Mouse (Mus musculus): ENCODE data around the gene Itprid1.
A peak's percentile ranks its signal among the peaks of the same experiment; 100 is the strongest.

The Itprid1 gene

GRCm38 (mm10) chr6:55887598-55887997, 50.9 kb downstream of the Itprid1 start:
- DNase-seq (ENCODE audit: low spot score in 2 of 2), result no peak

DNA sequence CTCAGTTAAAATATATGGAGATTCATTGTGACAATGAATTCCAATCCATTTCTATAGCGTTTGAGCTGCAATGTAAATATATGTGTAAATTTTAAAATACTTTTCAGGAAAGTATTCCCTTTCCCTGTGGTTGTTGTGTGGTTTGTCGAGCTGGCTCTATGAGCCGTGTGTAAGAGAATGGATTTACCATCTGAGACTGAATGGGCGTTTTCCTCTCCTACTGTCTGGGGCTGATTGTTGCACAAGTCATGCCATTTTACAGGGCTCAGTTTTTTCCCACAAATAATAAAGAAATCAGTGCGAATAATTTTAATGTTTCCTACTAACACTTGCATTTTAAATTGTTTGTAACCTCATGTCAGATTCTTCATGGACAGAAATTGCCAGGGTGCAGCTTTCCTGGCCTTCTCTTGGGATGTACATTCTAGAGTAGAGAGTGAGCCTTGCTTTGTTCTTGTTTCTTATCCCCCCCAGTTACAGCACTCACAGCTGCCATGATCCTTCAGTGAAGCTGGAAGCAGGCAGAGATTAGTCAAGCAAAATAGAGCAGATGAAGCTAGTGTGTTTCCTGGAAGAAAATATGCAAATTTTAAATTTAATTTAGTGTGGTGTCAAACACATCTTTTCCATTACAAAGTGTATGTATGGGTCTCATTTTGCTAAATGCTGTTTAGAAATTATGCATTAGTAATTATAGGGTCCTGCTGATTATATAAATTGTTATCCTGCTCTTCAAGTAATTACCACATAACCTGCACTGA, 65.1 kb downstream of the Itprid1 start:
- no peak for DNase-seq (ENCODE audit: low spot score in 2 of 2)

- no peak for DNase-seq (ENCODE audit: low spot score in 2 of 2)
Observed at GRCm38 (mm10) chr6:55902329-55902605, 65.6 kb downstream of the Itprid1 start.

GRCm38 (mm10) chr6:55919206-55919605, 82.5 kb downstream of the Itprid1 start:
- DNase-seq (ENCODE audit: low spot score in 2 of 2), result no peak

DNA sequence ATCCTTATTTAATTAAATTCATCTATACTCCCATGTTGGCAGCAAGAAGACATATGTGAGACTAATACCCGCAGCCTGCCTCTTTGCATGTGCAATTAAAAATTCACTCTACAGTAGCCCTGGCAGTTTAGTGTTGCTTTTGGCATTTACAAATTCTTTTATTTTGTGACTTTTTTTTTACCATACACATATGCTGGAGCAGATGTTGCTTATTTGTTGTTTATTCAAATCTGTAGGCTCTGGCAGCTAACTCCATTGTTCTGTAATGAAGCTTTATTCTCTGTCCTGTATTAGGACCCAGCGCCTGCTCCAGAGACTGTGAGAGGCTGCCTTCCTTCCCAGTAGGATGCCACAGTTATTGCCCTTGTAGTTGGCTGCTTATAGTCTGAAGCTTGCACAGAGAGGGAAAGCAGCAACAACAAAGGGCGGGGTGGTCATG, 83.6 kb downstream of the Itprid1 start:
- no peak for DNase-seq (ENCODE audit: low spot score in 2 of 2)

DNA sequence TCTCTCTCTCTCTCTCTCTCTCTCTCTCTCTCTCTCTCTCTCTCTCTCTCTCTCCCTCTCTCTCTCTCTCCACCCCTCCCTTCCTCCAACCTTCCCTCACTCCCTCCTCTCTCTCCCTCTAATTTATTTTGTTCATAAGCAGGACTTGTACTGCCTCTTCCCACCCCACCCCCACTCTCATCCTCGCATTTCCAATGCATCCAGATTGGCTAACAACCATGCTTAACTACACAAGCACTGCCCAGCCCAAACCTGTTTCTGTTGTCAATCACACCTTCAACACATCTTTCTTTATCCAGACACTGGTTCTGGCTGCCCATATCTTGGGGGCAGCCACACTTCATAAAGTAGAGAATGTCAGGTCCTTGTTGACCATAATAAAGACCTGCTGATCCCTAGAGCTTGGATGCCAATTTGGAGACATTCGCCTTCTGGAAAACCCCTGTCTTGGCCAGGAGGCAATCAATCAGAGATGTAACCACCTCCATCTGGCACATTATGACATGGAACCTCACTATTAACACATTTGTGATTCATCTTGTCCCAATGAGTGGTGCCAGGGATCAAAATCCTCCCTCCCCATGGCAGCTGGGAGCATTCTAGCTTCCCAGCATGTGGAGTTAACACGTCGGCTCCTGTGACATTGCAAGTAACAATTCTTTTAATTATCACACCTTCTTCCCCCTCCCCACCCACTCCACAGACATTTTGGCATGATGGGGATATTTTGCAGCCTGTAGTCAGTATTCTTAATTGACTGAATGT, 84.4 kb downstream of the Itprid1 start:
- DNase-seq (ENCODE audit: low spot score in 2 of 2), result no peak

GRCm38 (mm10) chr6:55944709-55945108, 108.0 kb downstream of the Itprid1 start:
- DNase-seq (ENCODE audit: low spot score in 2 of 2), result no peak

GRCm38 (mm10) chr6:55950345-55951110, 113.8 kb downstream of the Itprid1 start:
- DNase-seq (ENCODE audit: low spot score in 2 of 2), result peak; percentile 14 to 41

- DNase-seq (ENCODE audit: low spot score in 2 of 2), result no peak
Observed at GRCm38 (mm10) chr6:55972998-55973397, 136.3 kb downstream of the Itprid1 start.

DNA sequence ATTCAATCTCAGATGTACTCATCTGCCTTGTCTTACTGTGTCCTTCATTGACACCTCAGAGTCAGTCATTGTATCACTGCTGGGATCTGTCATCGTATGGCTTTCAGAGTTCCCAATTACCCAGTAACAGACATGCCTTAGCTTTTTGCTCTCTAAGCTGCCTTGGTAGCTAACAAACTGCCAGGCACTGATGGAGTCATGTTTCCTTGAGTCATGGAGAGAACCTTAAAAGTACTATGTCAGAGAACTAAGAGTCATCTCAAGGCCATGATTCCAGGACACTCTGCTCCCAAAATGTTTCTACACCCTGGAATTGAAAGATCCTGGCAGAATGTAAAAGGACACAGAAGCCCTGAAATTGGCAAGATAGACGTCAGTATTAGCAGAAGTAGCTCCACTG, 143.1 kb downstream of the Itprid1 start:
- DNase-seq (ENCODE audit: low spot score in 2 of 2), result no peak

GRCm38 (mm10) chr6:56008711-56009110, 172.0 kb downstream of the Itprid1 start:
- DNase-seq (ENCODE audit: low spot score in 2 of 2), result no peak

GRCm38 (mm10) chr6:56012384-56012783, 175.7 kb downstream of the Itprid1 start:
- no peak for DNase-seq (ENCODE audit: low spot score in 2 of 2)

DNA sequence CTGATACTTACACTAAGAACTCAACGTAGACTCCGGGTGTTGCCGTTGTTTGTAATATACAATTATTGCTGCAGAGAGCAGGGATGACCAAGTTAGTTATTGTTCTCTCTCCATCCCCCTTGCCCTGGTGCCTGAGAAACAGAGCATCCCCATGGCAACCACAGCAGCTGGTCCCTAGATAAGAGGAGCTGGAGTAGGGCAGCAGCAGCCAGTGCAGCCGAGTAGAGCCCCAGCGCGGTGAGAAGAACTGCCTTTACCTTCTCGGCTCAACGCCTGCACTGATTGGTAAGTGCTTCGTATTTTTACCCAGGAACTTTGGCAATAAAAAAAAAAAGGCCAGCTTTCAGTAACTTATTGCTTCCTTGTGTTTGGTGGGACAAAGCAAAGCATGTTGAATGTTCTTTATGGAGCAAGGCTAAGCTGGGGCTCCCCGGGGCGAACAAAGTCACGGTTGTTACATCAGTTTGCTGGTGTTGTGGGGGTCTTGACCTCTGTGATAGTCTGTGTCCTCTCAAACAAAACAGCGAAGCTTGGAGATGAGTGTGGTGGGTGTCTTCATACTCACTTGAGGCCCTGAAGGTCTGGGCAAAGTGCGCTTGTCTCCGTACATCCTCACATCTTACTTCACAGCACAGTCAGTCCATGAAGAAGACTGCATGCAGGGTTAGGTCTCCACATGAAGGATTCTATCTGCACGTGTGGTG, 180.7 kb downstream of the Itprid1 start, which contains the start of gene Ppp1r17:
Ppp1r17 (plus strand) TSS at position 207 of the 704 bp plus-strand sequence.
- no peak for DNase-seq (ENCODE audit: low spot score in 2 of 2)

- no peak for DNase-seq (ENCODE audit: low spot score in 2 of 2)
Observed at GRCm38 (mm10) chr6:56019632-56020031, 182.9 kb downstream of the Itprid1 start.

DNA sequence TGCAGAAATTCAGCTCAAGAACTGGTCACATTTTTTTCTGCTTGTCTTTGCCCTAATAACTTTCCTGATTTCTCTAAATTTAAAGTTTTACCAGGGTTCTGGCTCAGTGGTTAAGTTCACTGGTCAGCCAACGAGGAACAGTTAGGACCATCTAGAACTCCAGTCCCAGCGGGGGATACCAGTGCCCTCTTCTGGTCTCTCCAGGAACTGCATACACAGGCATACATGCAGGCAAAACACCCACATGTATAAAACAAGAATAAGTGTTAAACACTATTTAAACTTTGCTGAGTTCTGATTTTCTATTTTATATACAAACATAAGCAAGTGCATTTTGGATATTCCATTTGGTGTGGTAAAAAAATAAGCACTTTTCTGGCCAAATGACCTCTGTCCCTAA, 188.8 kb downstream of the Itprid1 start:
- DNase-seq (ENCODE audit: low spot score in 2 of 2), result no peak

- no peak for DNase-seq (ENCODE audit: low spot score in 2 of 2)
Observed at GRCm38 (mm10) chr6:56027318-56027717, 190.6 kb downstream of the Itprid1 start.

DNA sequence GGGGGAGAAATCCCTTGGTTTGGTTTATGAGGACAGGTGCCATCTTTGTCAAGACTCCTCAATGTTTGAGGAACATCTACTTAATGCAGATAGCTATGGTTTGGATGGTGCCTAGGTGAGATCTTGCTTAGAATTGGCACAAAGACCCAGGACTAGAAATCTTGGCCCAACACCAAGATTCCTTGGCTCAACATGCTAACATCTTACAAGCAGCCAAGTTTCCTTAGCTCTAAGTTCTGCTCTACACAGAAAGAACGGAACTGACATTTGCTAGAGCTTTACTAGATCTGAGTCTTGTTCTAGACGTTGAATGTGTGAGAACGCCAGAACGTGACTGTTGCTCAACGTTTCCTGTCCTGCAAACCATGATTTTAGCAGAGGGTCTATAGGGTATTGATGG, 191.3 kb downstream of the Itprid1 start:
- DNase-seq (ENCODE audit: low spot score in 2 of 2), result no peak
